Mouse (Mus musculus) G1E (cell line): Measurements from ENCODE around the gene Dnah2.

Experiments
- CTCF ChIP-seq: IDR thresholded peaks from 2 replicates; pipeline ENCODE4 v1.5.1; 2012; ENCODE audit warnings: low read depth, low read length, inconsistent platforms, mixed read lengths
- GATA1 ChIP-seq: IDR thresholded peaks from 2 replicates; pipeline ENCODE4 v1.6.1; 2012; ENCODE audit warnings: borderline replicate concordance, low read length, inconsistent platforms, mixed read lengths

- TF ChIP-seq CTCF (no peak), GATA1 (no peak)
Observed at GRCm38 (mm10) chr11:69557381-69557958, 8.6 kb upstream of the Dnah2 start.
